Mouse (Mus musculus): ENCODE measurements around the gene Fgf11. TPM values are rescaled to one million over a fixed set of nuclear protein-coding genes. Genes with fewer than 3 reads are reported as not detected.

Gene Fgf11
- polyA plus RNA-seq, 1 experiment = 1.2 TPM

DNA sequence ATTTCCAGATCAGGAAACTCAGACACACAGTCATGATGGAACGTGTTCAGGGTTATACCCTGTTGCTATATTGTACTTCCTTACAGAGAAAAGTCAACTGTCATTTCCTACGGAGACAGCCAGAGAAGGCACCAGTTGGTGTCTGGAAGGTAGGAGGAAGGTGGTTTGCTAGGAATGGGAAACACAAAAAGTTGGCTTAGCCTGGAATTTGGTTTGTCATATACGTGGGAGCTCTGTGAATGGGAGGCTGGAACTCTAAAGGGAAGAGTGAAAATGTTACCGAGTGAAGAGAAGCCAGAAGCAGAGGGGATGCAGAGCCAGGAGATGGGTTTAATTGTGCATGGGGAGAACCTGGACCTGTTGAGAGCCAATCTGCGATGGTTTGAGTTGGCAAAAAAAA is 10.2 kb downstream of the Fgf11 start:
- no peaks in the 10 kb centered on the region for H3K36me3 ChIP-seq (ENCODE audit: control insufficient read depth, insufficient read depth, low read length)
- no peak for DNase-seq (ENCODE audit: low read depth in 1 of 2, low spot score in 2 of 2)
- no peak overlapping the region for H3K4me3 ChIP-seq (ENCODE audit: extremely low read depth, insufficient read depth, insufficient read length)
- no peaks in the 10 kb centered on the region for H3K27me3 ChIP-seq (ENCODE audit: control insufficient read depth, insufficient read depth, low read length)
- no peak overlapping the region for H3K27ac ChIP-seq (ENCODE audit: insufficient read depth, low read length)
- no peaks in the 10 kb centered on the region for H3K4me1 ChIP-seq (ENCODE audit: control insufficient read depth, insufficient read depth, insufficient read length)
- 82% methylated on average over 5 of the region's 5 CpGs for WGBS
- TF ChIP-seq POLR2A (IDR thresholded peaks at IDR 0.05; ENCODE audit: low read depth, low read length) (no peak), CTCF (IDR thresholded peaks at IDR 0.05; ENCODE audit: extremely low read depth, insufficient read depth, insufficient read length, insufficient replicate concordance) (no peak)

DNA sequence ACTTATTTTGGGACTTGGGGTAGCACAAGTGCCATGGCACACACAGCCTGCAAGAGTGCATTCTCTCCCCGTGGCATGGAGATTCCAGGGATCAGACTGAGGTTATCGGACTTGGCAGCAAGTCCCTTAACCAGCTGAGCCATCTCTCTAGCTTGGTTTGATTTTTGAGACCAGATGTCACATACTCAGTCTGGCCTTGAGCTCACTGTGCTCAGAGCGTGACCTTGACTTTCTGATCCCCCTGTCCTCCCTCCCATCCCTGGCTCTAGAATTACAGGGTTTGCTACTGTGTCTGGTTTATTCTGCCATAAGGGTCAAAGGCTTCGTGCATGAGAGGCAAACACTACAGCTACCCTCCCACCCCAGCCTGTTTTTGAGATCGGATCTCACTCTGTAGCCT is 12.2 kb downstream of the Fgf11 start:
- Histone ChIP-seq H3K36me3 (ENCODE audit: control insufficient read depth, insufficient read depth, low read length) (no peaks in the 10 kb centered on the region), H3K4me1 (ENCODE audit: control insufficient read depth, insufficient read depth, insufficient read length) (no peaks in the 10 kb centered on the region), H3K27me3 (ENCODE audit: control insufficient read depth, insufficient read depth, low read length) (no peaks in the 10 kb centered on the region), H3K27ac (ENCODE audit: insufficient read depth, low read length) (no peak overlapping the region), H3K4me3 (ENCODE audit: extremely low read depth, insufficient read depth, insufficient read length) (no peak overlapping the region)
- TF ChIP-seq POLR2A (IDR thresholded peaks at IDR 0.05; ENCODE audit: low read depth, low read length) (no peak), CTCF (IDR thresholded peaks at IDR 0.05; ENCODE audit: extremely low read depth, insufficient read depth, insufficient read length, insufficient replicate concordance) (no peak)
- WGBS = 80% methylated on average over 5 of the region's 5 CpGs
- DNase-seq (ENCODE audit: low read depth in 1 of 2, low spot score in 2 of 2) = no peak

DNA sequence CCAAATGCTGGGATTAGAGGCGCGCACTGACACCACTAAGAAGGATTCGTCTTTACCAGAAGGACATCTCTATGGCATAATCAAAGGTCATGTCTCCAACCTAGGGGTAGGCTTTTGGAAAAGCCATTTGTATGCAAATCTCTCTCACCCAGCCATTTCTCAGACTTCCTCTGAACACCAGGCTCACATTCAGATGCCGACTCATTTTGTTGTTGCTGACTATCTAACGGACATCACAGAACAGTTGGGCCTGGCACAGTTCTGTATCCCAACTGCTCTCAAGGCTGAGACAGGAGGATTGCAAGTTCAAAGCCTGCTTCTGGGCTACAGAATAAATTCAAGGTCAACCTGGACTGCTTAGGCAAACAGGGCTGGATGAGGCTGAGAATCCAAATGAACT is 14.4 kb downstream of the Fgf11 start:
- no peaks in the 10 kb centered on the region for H3K36me3 ChIP-seq (ENCODE audit: control insufficient read depth, insufficient read depth, low read length)
- no peak overlapping the region for H3K27ac ChIP-seq (ENCODE audit: insufficient read depth, low read length)
- 84% methylated on average over 5 of the region's 5 CpGs for WGBS
- no peaks in the 10 kb centered on the region for H3K4me1 ChIP-seq (ENCODE audit: control insufficient read depth, insufficient read depth, insufficient read length)
- DNase-seq (ENCODE audit: low read depth in 1 of 2, low spot score in 2 of 2) = no peak
- no peaks in the 10 kb centered on the region for H3K27me3 ChIP-seq (ENCODE audit: control insufficient read depth, insufficient read depth, low read length)
- TF ChIP-seq CTCF (IDR thresholded peaks at IDR 0.05; ENCODE audit: extremely low read depth, insufficient read depth, insufficient read length, insufficient replicate concordance) (no peak), POLR2A (IDR thresholded peaks at IDR 0.05; ENCODE audit: low read depth, low read length) (no peak)
- no peak overlapping the region for H3K4me3 ChIP-seq (ENCODE audit: extremely low read depth, insufficient read depth, insufficient read length)

DNA sequence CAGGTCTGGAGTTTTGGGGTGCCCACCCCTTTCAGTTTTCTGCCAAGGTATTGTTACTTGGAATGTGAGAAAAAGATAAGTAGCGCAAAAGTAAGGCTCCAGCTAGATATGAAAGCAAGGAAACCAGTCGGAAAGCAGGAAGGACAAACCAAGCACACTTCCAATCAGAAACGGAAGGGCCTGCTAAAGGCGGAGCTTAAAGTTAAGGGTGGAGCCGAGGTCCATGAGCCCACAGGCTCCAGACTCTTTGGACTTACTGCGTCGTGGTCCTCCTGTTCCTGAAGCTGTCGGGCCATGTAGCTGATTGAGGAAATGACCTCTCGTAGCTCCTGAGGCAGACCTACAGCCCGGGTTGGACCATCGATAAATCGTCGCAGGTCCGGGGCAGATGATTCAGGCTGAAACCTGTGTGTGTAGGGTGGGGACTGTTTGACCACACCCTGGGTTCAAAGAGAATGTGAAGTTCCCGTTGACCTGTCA is 16.8 kb downstream of the Fgf11 start:
- Histone ChIP-seq H3K36me3 (ENCODE audit: control insufficient read depth, insufficient read depth, low read length) (no peaks in the 10 kb centered on the region), H3K4me1 (ENCODE audit: control insufficient read depth, insufficient read depth, insufficient read length) (no peaks in the 10 kb centered on the region), H3K27me3 (ENCODE audit: control insufficient read depth, insufficient read depth, low read length) (no peaks in the 10 kb centered on the region), H3K27ac (ENCODE audit: insufficient read depth, low read length) (no peak overlapping the region), H3K4me3 (ENCODE audit: extremely low read depth, insufficient read depth, insufficient read length) (peak overlapping the region; percentile 8; the same call in 1 of the 2 replicates)
- no peak for DNase-seq (ENCODE audit: low read depth in 1 of 2, low spot score in 2 of 2)
- 50% methylated on average over 15 of the region's 15 CpGs for WGBS
- no peak for TF ChIP-seq POLR2A (IDR thresholded peaks at IDR 0.05; ENCODE audit: low read depth, low read length)
- no peak for TF ChIP-seq CTCF (IDR thresholded peaks at IDR 0.05; ENCODE audit: extremely low read depth, insufficient read depth, insufficient read length, insufficient replicate concordance)

DNA sequence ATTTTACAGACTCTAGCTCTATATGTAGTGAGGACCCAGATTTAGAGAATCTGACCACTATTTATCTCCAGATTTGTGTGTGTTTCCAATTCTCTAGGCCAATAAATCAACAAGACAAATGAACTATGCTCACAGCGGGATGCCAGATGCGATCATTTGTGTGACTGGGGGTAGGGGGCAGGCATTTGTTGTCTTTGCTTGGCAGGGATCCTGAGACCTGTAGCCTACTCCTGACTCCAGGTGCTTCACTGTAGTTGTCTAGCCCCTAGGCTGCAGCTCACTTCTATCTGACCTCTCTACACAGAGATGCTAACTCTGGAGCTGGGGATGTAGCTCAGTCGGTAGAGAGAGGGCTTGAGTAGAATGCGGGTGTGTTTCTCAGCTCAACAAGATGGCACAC is 19.8 kb downstream of the Fgf11 start:
- WGBS = 84% methylated on average over 4 of the region's 4 CpGs
- Histone ChIP-seq H3K4me1 (ENCODE audit: control insufficient read depth, insufficient read depth, insufficient read length) (peaks cover 8% of the 10 kb centered on the region), H3K27ac (ENCODE audit: insufficient read depth, low read length) (no peak overlapping the region), H3K27me3 (ENCODE audit: control insufficient read depth, insufficient read depth, low read length) (no peaks in the 10 kb centered on the region), H3K36me3 (ENCODE audit: control insufficient read depth, insufficient read depth, low read length) (peaks cover 6% of the 10 kb centered on the region), H3K4me3 (ENCODE audit: extremely low read depth, insufficient read depth, insufficient read length) (no peak overlapping the region)
- DNase-seq (ENCODE audit: low read depth in 1 of 2, low spot score in 2 of 2) = no peak
- no peak for TF ChIP-seq POLR2A (IDR thresholded peaks at IDR 0.05; ENCODE audit: low read depth, low read length)
- TF ChIP-seq CTCF (IDR thresholded peaks at IDR 0.05; ENCODE audit: extremely low read depth, insufficient read depth, insufficient read length, insufficient replicate concordance) = no peak

DNA sequence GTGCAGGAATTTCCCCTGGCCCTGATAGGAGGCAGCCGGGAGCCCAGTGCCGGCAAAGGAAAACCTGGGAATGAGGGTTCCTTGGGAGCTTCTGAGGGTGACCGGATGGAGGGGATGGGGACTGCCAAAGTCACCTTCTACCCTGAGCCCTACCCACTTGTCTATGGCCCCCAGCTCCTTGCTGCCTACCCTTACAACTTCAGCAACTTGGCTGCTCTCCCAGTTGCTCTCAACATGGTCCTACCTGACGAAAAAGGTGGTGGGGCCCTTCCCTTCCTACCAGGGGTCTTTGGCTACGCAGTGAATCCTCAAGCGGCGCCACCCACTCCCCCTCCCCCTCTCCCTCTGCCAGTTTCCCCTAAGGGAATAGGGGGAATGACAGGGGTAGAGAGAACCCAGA is 22.7 kb downstream of the Fgf11 start:
- H3K4me1 ChIP-seq (ENCODE audit: control insufficient read depth, insufficient read depth, insufficient read length) = peaks cover 21% of the 10 kb centered on the region
- 86% methylated on average over 7 of the region's 7 CpGs for WGBS

DNA sequence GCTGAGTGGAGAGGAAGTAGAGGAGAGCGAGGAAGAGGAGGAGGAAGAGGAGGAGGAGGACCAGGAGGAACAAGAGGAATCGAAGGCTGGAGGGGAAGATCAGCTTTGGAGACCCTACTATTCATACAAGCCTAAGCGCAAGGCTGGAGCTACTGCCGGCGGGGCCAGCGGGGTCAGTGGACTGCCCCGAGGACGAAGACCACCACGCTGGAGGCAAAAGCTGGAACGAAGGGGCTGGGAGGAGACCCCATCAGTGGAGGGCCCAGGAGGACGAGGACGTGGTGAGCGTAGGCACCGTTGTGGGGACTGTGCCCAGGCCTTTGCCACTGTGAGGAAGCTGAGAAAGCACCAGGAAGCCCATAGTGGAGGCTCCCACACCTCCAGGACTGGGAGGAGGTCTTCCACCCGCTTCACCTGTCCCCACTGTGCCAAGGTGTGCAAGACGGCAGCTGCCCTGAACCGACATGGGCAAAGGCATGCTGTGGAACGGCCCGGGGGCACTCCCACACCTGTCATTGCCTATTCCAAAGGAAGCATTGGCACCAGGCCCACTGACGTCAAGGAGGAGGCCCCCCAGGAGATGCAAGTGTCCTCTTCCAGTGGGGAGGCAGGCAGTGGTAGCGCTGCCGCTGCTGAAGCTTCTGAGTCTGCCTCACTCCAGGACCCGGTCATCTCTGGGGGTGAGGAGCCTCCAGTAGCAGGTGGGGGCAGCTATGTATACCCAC is 23.2 kb downstream of the Fgf11 start:
- H3K27me3 ChIP-seq (ENCODE audit: control insufficient read depth, insufficient read depth, low read length) = no peaks in the 10 kb centered on the region
- 79% methylated on average over 23 of the region's 23 CpGs for WGBS
- no peak overlapping the region for H3K27ac ChIP-seq (ENCODE audit: insufficient read depth, low read length)

More for the DNA sequence above, 22.7 kb downstream of the Fgf11 start:
- Histone ChIP-seq H3K36me3 (ENCODE audit: control insufficient read depth, insufficient read depth, low read length) (peaks cover 15% of the 10 kb centered on the region), H3K27me3 (ENCODE audit: control insufficient read depth, insufficient read depth, low read length) (no peaks in the 10 kb centered on the region), H3K27ac (ENCODE audit: insufficient read depth, low read length) (no peak overlapping the region), H3K4me3 (ENCODE audit: extremely low read depth, insufficient read depth, insufficient read length) (no peak overlapping the region)
- DNase-seq (ENCODE audit: low read depth in 1 of 2, low spot score in 2 of 2) = no peak
- no peak for TF ChIP-seq CTCF (IDR thresholded peaks at IDR 0.05; ENCODE audit: extremely low read depth, insufficient read depth, insufficient read length, insufficient replicate concordance)
- no peak for TF ChIP-seq POLR2A (IDR thresholded peaks at IDR 0.05; ENCODE audit: low read depth, low read length)

More for the DNA sequence above, 23.2 kb downstream of the Fgf11 start:
- Histone ChIP-seq H3K36me3 (ENCODE audit: control insufficient read depth, insufficient read depth, low read length) (peaks cover 15% of the 10 kb centered on the region), H3K4me3 (ENCODE audit: extremely low read depth, insufficient read depth, insufficient read length) (no peak overlapping the region), H3K4me1 (ENCODE audit: control insufficient read depth, insufficient read depth, insufficient read length) (peaks cover 22% of the 10 kb centered on the region)
- DNase-seq (ENCODE audit: low read depth in 1 of 2, low spot score in 2 of 2) = no peak
- TF ChIP-seq POLR2A (IDR thresholded peaks at IDR 0.05; ENCODE audit: low read depth, low read length) (no peak), CTCF (IDR thresholded peaks at IDR 0.05; ENCODE audit: extremely low read depth, insufficient read depth, insufficient read length, insufficient replicate concordance) (no peak)

All from spleen, adult 2 months (tissue).